ENCODE assay signal across 13 mouse cellular contexts in genomic region chr9:99418377-99418776, GRCm38 (mm10). TPM values are rescaled to one million over a fixed set of nuclear protein-coding genes. Genes with fewer than 3 reads are reported as not detected.
DNase-seq lines count a peak whose midpoint lies in the region; ATAC-seq and TF ChIP-seq lines count a peak whose summit lies in the region.
"Had no signal": no experiment of that assay in that cellular context is flagged by ENCODE, and none has a peak within 500 bp of the region (broad histone marks: within the 10 kb centered on the region; RNA-seq: fewer than 3 reads in every experiment).

No protein-coding gene starts in this region.

- no peaks in the 10 kb centered on the region for H3K36me3 ChIP-seq in neural tube, embryonic 15.5 days
- no peaks in the 10 kb centered on the region for H3K36me3 ChIP-seq in kidney, adult 2 months (ENCODE audit: control insufficient read depth, insufficient read depth, low read length)

- H3K4me3 ChIP-seq in neural tube, embryonic 15.5 days (replicated peaks): no peak overlapping the region
- H3K4me3 ChIP-seq in kidney, adult 2 months (ENCODE audit: insufficient read depth, low read depth, low read length): no peak overlapping the region

- no peak for TF ChIP-seq CTCF in kidney, adult 2 months (conservative IDR thresholded peaks at IDR 0.05; ENCODE audit: insufficient read depth, insufficient read length, low read depth, low read length)

- DNase-seq in frontal cortex, postnatal 25 days (ENCODE audit: low spot score in 2 of 2): no peak
- DNase-seq in R1 (ENCODE audit: low read depth, low spot score): peak; percentile 85
- DNase-seq in layer of hippocampus, adult 18-20 months (ENCODE audit: low spot score in 2 of 2): peak; percentile 84 to 91
- DNase-seq in yolk sac, embryonic 10.5 days (ENCODE audit: low spot score): no peak
- no peak for DNase-seq in kidney, adult 2 months
- DNase-seq: liver, postnatal 0 days had no signal

- H3K27ac ChIP-seq in neural tube, embryonic 15.5 days (replicated peaks): peak overlapping the region; percentile 76
- H3K27ac ChIP-seq in kidney, adult 2 months (ENCODE audit: insufficient read depth, low read depth, low read length): no peak overlapping the region

- TF ChIP-seq POLR2A in kidney, adult 2 months (IDR thresholded peaks at IDR 0.05; ENCODE audit: low read depth, low read length): no peak

- H3K27me3 ChIP-seq in neural tube, embryonic 15.5 days (replicated peaks): no peaks in the 10 kb centered on the region
- no peaks in the 10 kb centered on the region for H3K27me3 ChIP-seq in kidney, adult 2 months (replicated peaks; ENCODE audit: control insufficient read depth, insufficient read depth, low read length)

- no peaks in the 10 kb centered on the region for H3K9me3 ChIP-seq in neural tube, embryonic 15.5 days (replicated peaks)

- no peak overlapping the region for H3K4me2 ChIP-seq in neural tube, embryonic 15.5 days

- WGBS in neural tube, embryonic 15.5 days: 35% methylated on average over 5 of the region's 5 CpGs
- 78% methylated on average over 5 of the region's 5 CpGs for WGBS in kidney, adult 2 months

- ATAC-seq in frontal cortex, adult (ENCODE audit: low TSS enrichment): peak; percentile 70
- peak; percentile 69 for ATAC-seq in neural tube, embryonic 15.5 days (ENCODE audit: low FRiP score)
- ATAC-seq in erythroid progenitor cell, adult 5-6 weeks (replicated peaks; ENCODE audit: low FRiP score, poor library complexity, severe bottlenecking): no peak
- ATAC-seq: intestine, postnatal 0 days; liver, postnatal 0 days had no signal

- peaks cover 58% of the 10 kb centered on the region for H3K4me1 ChIP-seq in neural tube, embryonic 15.5 days
- peaks cover 9% of the 10 kb centered on the region for H3K4me1 ChIP-seq in kidney, adult 2 months (ENCODE audit: control insufficient read depth, insufficient read depth, low read length)

- H3K9ac ChIP-seq in neural tube, embryonic 15.5 days (replicated peaks): no peak overlapping the region
- H3K9ac ChIP-seq: liver, postnatal 0 days had no signal

RNA-seq across cellular contexts. Expression of gene Mras, which starts 18.8 kb away (rescaled TPM):
- total RNA-seq in layer of hippocampus, adult 18-20 months (2021): 100 to 1,000 TPM; 133 to 150 TPM
- polyA plus RNA-seq in neural tube, embryonic 15.5 days (2015; fragmentation: Nextera tagmentation; extraction: Ambion mirVana): 42.0 and 50.9 TPM in 2 replicates
- 14.3 TPM in 1 of 2 replicates, not detected in the other for total RNA-seq in erythroid progenitor cell, adult 5-6 weeks (2015; ENCODE audit: low replicate concordance)
- 0.08 and 0.13 TPM in 2 replicates for total RNA-seq in erythroid progenitor cell, adult 5-6 weeks (2017; ENCODE audit: low replicate concordance)
- polyA plus RNA-seq in kidney, adult 2 months (2012; rRNA removed): 13.7 and 14.6 TPM in 2 replicates
- total RNA-seq: MEL had no signal

RNA-seq across cellular contexts. Expression of gene Nme9, which starts 32.9 kb away (rescaled TPM):
- total RNA-seq in layer of hippocampus, adult 18-20 months (2021): 1 to 10 TPM in 1 of 2 experiments, under 1 TPM in 1; 0.46 to 1.1 TPM
- 0.13 and 0.29 TPM in 2 replicates for polyA plus RNA-seq in neural tube, embryonic 15.5 days (2015; fragmentation: Nextera tagmentation; extraction: Ambion mirVana)
- not detected in 2 replicates for total RNA-seq in erythroid progenitor cell, adult 5-6 weeks (2015; ENCODE audit: low replicate concordance)
- 1.2 TPM in 1 of 2 replicates, not detected in the other for total RNA-seq in erythroid progenitor cell, adult 5-6 weeks (2017; ENCODE audit: low replicate concordance)
- 0.16 TPM in 1 of 2 replicates, not detected in the other for polyA plus RNA-seq in kidney, adult 2 months (2012; rRNA removed)
- total RNA-seq: gastrocnemius, adult 18-20 months; neutrophil, adult 5-6 weeks had no signal
- polyA plus RNA-seq: liver, postnatal 0 days had no signal

Comparison
In these comparisons a context has a peak if more than half of its experiments do, and no peak if none do; other contexts are left out.
1. DNase-seq: peak in R1 (single experiment) and layer of hippocampus, adult 18-20 months (2 of 2); none in frontal cortex, postnatal 25 days (0 of 2), yolk sac, embryonic 10.5 days (single experiment) and kidney, adult 2 months (single experiment).
2. RNA of gene Mras, which starts 18.8 kb away (total RNA-seq): 133 to 150 TPM in layer of hippocampus, adult 18-20 months; 0.08 to 14.3 TPM in erythroid progenitor cell, adult 5-6 weeks; every median in the first group is over 4 times any median in the second.